Comparison of ENCODE assay signal across 8 mouse cellular contexts in genomic region chr11:84828516-84829399, GRCm38 (mm10). TPM values are rescaled to one million over a fixed set of nuclear protein-coding genes. Genes with fewer than 3 reads are reported as not detected.
A peak's percentile ranks its signal among the peaks of the same experiment; 100 is the strongest.
DNase-seq lines count a peak whose midpoint lies in the region; ATAC-seq and TF ChIP-seq lines count a peak whose summit lies in the region.

Gene Dhrs11 (minus strand): TSS chr11:84828994.

- intact Hi-C loops in gastrocnemius, adult 2 months (cut with DNase I), result loop anchor here (2.0 kb wide), 1 partner anchor 42 kb away; the partner anchor contains the start of gene Ggnbp2

- H3K9ac ChIP-seq in hindbrain, embryonic 16.5 days (ENCODE audit: low read depth, low read length), result peak within 1 kb of the TSS; percentile 79

- peak within 1 kb of the TSS; percentile 98 for H3K27ac ChIP-seq in gastrocnemius, adult 2 months
- peak within 1 kb of the TSS; percentile 74 for H3K27ac ChIP-seq in hindbrain, embryonic 16.5 days (ENCODE audit: low read depth, low read length)
- peak within 1 kb of the TSS; percentile 75 for H3K27ac ChIP-seq in macrophage

- H3K4me3 ChIP-seq in gastrocnemius, adult 2 months, result peak within 1 kb of the TSS; percentile 91
- H3K4me3 ChIP-seq in hindbrain, embryonic 16.5 days (ENCODE audit: low read length), result peak within 1 kb of the TSS; percentile 67
- H3K4me3 ChIP-seq in macrophage (ENCODE audit: inconsistent target), result peak within 1 kb of the TSS; percentile 67

- under 1% methylated on average over 54 of the region's 62 CpGs for WGBS in hindbrain, embryonic 16.5 days
- under 1% methylated on average over 61 of the region's 62 CpGs for WGBS in macrophage (ENCODE audit: missing documents)

- no peaks in the 10 kb centered on the region for H3K9me3 ChIP-seq in hindbrain, embryonic 16.5 days (ENCODE audit: control insufficient read depth, low read length)

- TF ChIP-seq CTCF in gastrocnemius, adult 2 months (IDR thresholded peaks at IDR 0.05), result no peak

- peak within 1 kb of the TSS; percentile 86 for H3K4me2 ChIP-seq in hindbrain, embryonic 16.5 days (ENCODE audit: low read length)

- peaks cover 7% of the 10 kb centered on the region for H3K36me3 ChIP-seq in hindbrain, embryonic 16.5 days (ENCODE audit: control insufficient read depth, insufficient read depth, low read length)
- H3K36me3 ChIP-seq in macrophage (ENCODE audit: inconsistent target), result peaks cover 32% of the 10 kb centered on the region

- peaks cover 14% of the 10 kb centered on the region; the same call in 1 of the 2 replicates for H3K79me2 ChIP-seq in macrophage (ENCODE audit: inconsistent target)

- ATAC-seq in common myeloid progenitor, adult 5-6 weeks (replicated peaks; ENCODE audit: low read depth, poor library complexity, severe bottlenecking), result peak; percentile 91
- ATAC-seq in hindbrain, embryonic 16.5 days, result peak; percentile 94

- peak; percentile 91 for DNase-seq in ZHBTc4 (ENCODE audit: low read depth, low spot score)
- peak; percentile 98 for DNase-seq in gastrocnemius, adult 2 months
- peak; percentile 81 to 86 for DNase-seq in left cerebral cortex, adult 18-20 months (ENCODE audit: low spot score in 2 of 2)
- DNase-seq in retina, postnatal 7 days (ENCODE audit: low read depth, low spot score), result peak; percentile 61
- peak; percentile 91 to 92 for DNase-seq in urinary bladder, adult 18-20 months (ENCODE audit: low spot score in 2 of 2)

- H3K4me1 ChIP-seq in hindbrain, embryonic 16.5 days (ENCODE audit: control insufficient read depth, insufficient read depth, low read depth, low read length), result peaks cover 7% of the 10 kb centered on the region

- H3K27me3 ChIP-seq in hindbrain, embryonic 16.5 days (replicated peaks; ENCODE audit: control insufficient read depth, insufficient read depth, low read length), result no peaks in the 10 kb centered on the region

RNA-seq across cellular contexts. Expression of gene Dhrs11, which starts in this region (rescaled TPM):
- 17.1 and 18.4 TPM in 2 replicates for total RNA-seq in common myeloid progenitor, adult 5-6 weeks (2017)
- total RNA-seq in gastrocnemius, adult 2 months (2021), result 10 to 100 TPM; 34.5 to 36.6 TPM
- polyA plus RNA-seq in hindbrain, embryonic 16.5 days (2015; fragmentation: Nextera tagmentation; extraction: Ambion mirVana), result 11.0 and 11.1 TPM in 2 replicates
- total RNA-seq in left cerebral cortex, adult 18-20 months (2021), result 1 to 10 TPM; 7.9 to 8.4 TPM
- 10 to 100 TPM in 25 of 26 experiments, 1 to 10 TPM in 1; 8.8 to 47.1 (median 25.1) TPM for total RNA-seq in macrophage (2018; cell fraction: chromatin; rRNA removed)
- 10 to 100 TPM in 23 of 26 experiments, 1 to 10 TPM in 3; 9.0 to 18.3 (median 13.4) TPM for total RNA-seq in macrophage (2018; cell fraction: cytosol; rRNA removed)
- total RNA-seq in macrophage (2018; cell fraction: nucleus; rRNA removed), result 10 to 100 TPM in 22 of 26 experiments, 1 to 10 TPM in 4; 6.6 to 31.7 (median 19.1) TPM
- polyA plus RNA-seq in macrophage (2018), result 10.0 to 13.7 TPM (median 11.9 TPM) in 3 replicates

Comparison
In these comparisons a context has a peak if more than half of its experiments do, and no peak if none do; other contexts are left out.
1. Peak in every context shown above with its lines: DNase-seq, ATAC-seq, H3K4me3 ChIP-seq and H3K27ac ChIP-seq.